In the genomic region with DNA sequence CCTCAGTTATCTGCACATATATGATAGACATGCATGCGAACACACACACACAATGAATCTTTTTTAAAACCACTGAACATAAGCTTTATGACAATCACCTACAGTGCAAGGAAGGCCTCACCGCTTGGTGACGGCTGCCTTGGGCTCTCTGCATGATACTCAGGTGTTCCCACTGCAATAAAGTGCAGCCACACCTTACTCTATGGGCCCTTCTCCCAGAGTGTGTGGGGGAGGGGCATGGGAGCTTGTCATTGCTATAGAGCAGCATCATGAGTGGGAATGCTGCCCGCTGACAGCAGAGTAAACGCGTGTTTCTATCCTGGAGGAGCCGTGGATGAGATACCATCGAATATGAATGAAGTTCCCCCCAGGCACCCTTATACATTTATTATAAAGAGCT, we compare ENCODE assay signal across 24 mouse cellular contexts.
"Had no signal": no experiment of that assay in that cellular context is flagged by ENCODE, and none has a peak within 500 bp of the region (broad histone marks: within the 10 kb centered on the region; RNA-seq: fewer than 3 reads in every experiment).

No protein-coding gene starts in this region.

- H3K4me2 ChIP-seq: kidney, embryonic 15.5 days; limb, embryonic 12.5 days; limb, embryonic 15.5 days; liver, embryonic 11.5 days; midbrain, embryonic 13.5 days; neural tube, embryonic 12.5 days; neural tube, embryonic 15.5 days; stomach, embryonic 15.5 days had no signal

- ATAC-seq: inflammation-experienced regulatory T-cells, adult 6 months; liver, postnatal 0 days; midbrain, embryonic 13.5 days; midbrain, embryonic 16.5 days had no signal

- H3K4me1 ChIP-seq: midbrain, embryonic 10.5 days; midbrain, embryonic 13.5 days; neural tube, embryonic 12.5 days; neural tube, embryonic 15.5 days; stomach, embryonic 15.5 days had no signal

- H3K27ac ChIP-seq: kidney, embryonic 15.5 days; left cerebral cortex, adult 2 months; limb, embryonic 12.5 days; limb, embryonic 15.5 days; liver, embryonic 14.5 days; midbrain, embryonic 10.5 days; midbrain, embryonic 13.5 days; neural tube, embryonic 12.5 days; neural tube, embryonic 15.5 days; stomach, embryonic 15.5 days had no signal

- H3K9me3 ChIP-seq: kidney, embryonic 15.5 days; limb, embryonic 12.5 days; limb, embryonic 15.5 days; midbrain, embryonic 10.5 days; midbrain, embryonic 13.5 days; neural tube, embryonic 12.5 days; neural tube, embryonic 15.5 days; stomach, embryonic 15.5 days had no signal

- H3K4me3 ChIP-seq: kidney, embryonic 15.5 days; left cerebral cortex, adult 2 months; limb, embryonic 12.5 days; limb, embryonic 15.5 days; megakaryocyte, embryonic 14.5 days; midbrain, embryonic 10.5 days; midbrain, embryonic 13.5 days; neural tube, embryonic 12.5 days; neural tube, embryonic 15.5 days; stomach, embryonic 15.5 days had no signal

- H3K27me3 ChIP-seq: kidney, embryonic 15.5 days; limb, embryonic 12.5 days; limb, embryonic 15.5 days; midbrain, embryonic 13.5 days; neural tube, embryonic 12.5 days; neural tube, embryonic 15.5 days; stomach, embryonic 15.5 days had no signal

- H3K36me3 ChIP-seq: kidney, embryonic 15.5 days; limb, embryonic 12.5 days; limb, embryonic 15.5 days; midbrain, embryonic 10.5 days; midbrain, embryonic 13.5 days; neural tube, embryonic 12.5 days; neural tube, embryonic 15.5 days; stomach, embryonic 15.5 days had no signal

- DNase-seq: kidney, adult 8-10 months; kidney, postnatal 10 days; kidney, postnatal 36 days; layer of hippocampus, postnatal 36 days; left cerebral cortex, postnatal 4 days; liver, postnatal 0 days; right cerebral cortex, adult 18-20 months; right cerebral cortex, postnatal 14 days; right cerebral cortex, postnatal 4 days; thymus, postnatal 25 days had no signal

- H3K9ac ChIP-seq: kidney, embryonic 15.5 days; limb, embryonic 12.5 days; limb, embryonic 15.5 days; liver, embryonic 14.5 days; liver, postnatal 0 days; midbrain, embryonic 13.5 days; neural tube, embryonic 12.5 days; neural tube, embryonic 15.5 days; stomach, embryonic 15.5 days had no signal
